Mouse (Mus musculus) ES-E14 (cell line): ENCODE data around the gene Podxl. TPM values are rescaled to one million over a fixed set of nuclear protein-coding genes. Genes with fewer than 3 reads are reported as not detected.

Source experiments
- DNase-seq: peaks from one replicate; pipeline ENCODE4 v3.0.0-alpha.2; 2013; ENCODE audit warnings: low read depth, low spot score
- H3K27ac ChIP-seq: 2 replicates; pipeline ENCODE4 v1.5.1; 2012; ENCODE audit warnings: low read depth, mild to moderate bottlenecking, low read length, moderate library complexity, mixed read lengths; ENCODE audit not compliant: poor library complexity, insufficient read depth, severe bottlenecking
- H3K36me3 ChIP-seq: 2 replicates; pipeline ENCODE4 v1.6.1; 2012; ENCODE audit warnings: mild to moderate bottlenecking, low read length, moderate library complexity, mixed read lengths; ENCODE audit not compliant: control insufficient read depth, poor library complexity, insufficient read depth, severe bottlenecking
- H3K4me1 ChIP-seq, 2 experiments: fragments of 150-350 bp in 1 of 2; sonication (generic) in 1 of 2; 2 replicates each; pipeline ENCODE4 v1.6.1; 2012; ENCODE audit warnings: low read length in 2 of 2, mild to moderate bottlenecking in 1 of 2, mixed read lengths in 1 of 2; ENCODE audit not compliant: control insufficient read depth in 2 of 2, insufficient read depth in 2 of 2, poor library complexity in 1 of 2
- H3K4me3 ChIP-seq, 2 experiments: fragments of 150-350 bp in 1 of 2; sonication (generic) in 1 of 2; 2 replicates each; pipeline ENCODE4 v1.5.1; 2012; ENCODE audit warnings: low read length in 2 of 2, low read depth in 1 of 2, mild to moderate bottlenecking in 1 of 2, mixed read lengths in 1 of 2; ENCODE audit not compliant: insufficient read depth in 1 of 2, poor library complexity in 1 of 2, severe bottlenecking in 1 of 2
- H3K9ac ChIP-seq: 2 replicates; pipeline ENCODE4 v1.6.1; 2012; ENCODE audit warnings: low read depth, mild to moderate bottlenecking, low read length, mixed read lengths; ENCODE audit not compliant: poor library complexity, insufficient read depth, severe bottlenecking
- H3K9me3 ChIP-seq: fragments of 150-350 bp; sonication (generic); 2 replicates; pipeline ENCODE4 v1.6.1; 2012; ENCODE audit warnings: low read depth, mild to moderate bottlenecking, low read length; ENCODE audit not compliant: control insufficient read depth, insufficient read depth
- CHD2 ChIP-seq: IDR thresholded peaks from 2 replicates; pipeline ENCODE4 v1.6.1; 2014; ENCODE audit warnings: mild to moderate bottlenecking, low read depth, low read length, inconsistent platforms
- HCFC1 ChIP-seq: IDR thresholded peaks from 2 replicates; pipeline ENCODE4 v1.6.1; 2012; ENCODE audit warnings: low read length, inconsistent platforms, borderline replicate concordance; ENCODE audit not compliant: insufficient read depth
- MAFK ChIP-seq: IDR thresholded peaks from 2 replicates; pipeline ENCODE4 v1.6.1; 2014; ENCODE audit warnings: mild to moderate bottlenecking, low read depth, low read length, inconsistent platforms; ENCODE audit not compliant: insufficient read depth
- ZC3H11A ChIP-seq: IDR thresholded peaks from 2 replicates; pipeline ENCODE4 v1.6.1; 2012; ENCODE audit warnings: low read depth, mild to moderate bottlenecking, inconsistent platforms, low read length, borderline replicate concordance
- ZNF384 ChIP-seq: IDR thresholded peaks from 2 replicates; pipeline ENCODE4 v1.6.1; 2012; ENCODE audit warnings: low read depth, low read length, inconsistent platforms
- in situ Hi-C, 2 experiments: fragments of 600-800 bp; cut with MboI; formaldehyde crosslinking; loops; one replicate each; pipeline ENCODE4 v1.15.1; 2025; ENCODE audit warnings: low sequenced_read_pairs in 2 of 2, inconsistent platforms in 1 of 2; ENCODE audit not compliant: unreplicated experiment in 2 of 2
- total RNA-seq: library from RNA; depleted of rRNA; stranded (reverse); fragments of 300-350 nt; gene quantifications from 2 replicates; pipeline ENCODE4 v1.2.3, GENCODE M21; 2012; rRNA removed

Gene Podxl
- total RNA-seq, 1 experiment, result 25.2 TPM

DNA sequence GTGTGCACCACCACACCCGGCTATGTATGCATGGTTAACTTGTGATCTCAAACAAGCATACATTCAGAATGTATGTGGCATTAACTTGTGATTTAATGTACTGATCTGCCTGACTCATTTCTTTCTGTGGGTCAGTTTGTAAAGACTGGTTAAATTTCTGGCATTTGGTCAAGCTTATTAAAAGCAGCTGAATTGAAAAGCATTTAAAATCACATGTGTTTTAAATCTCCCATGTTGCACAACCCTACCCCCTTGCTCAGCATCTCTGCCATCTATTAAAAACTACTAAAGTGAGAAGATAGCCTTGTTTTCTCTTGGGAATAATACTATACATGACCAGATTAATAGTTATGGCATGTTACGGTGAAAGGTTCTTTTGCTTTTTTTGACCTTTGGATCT, 77.2 kb downstream of the Podxl start:
- Histone ChIP-seq H3K4me3 (no peak overlapping the region), H3K9ac (no peak overlapping the region), H3K9me3 (no peaks in the 10 kb centered on the region), H3K4me1 (peaks cover 4 to 5% of the 10 kb centered on the region in 2 experiments; a peak in 2 of 4 replicates), H3K27ac (no peak overlapping the region), H3K36me3 (no peaks in the 10 kb centered on the region)
- in situ Hi-C loops, result no loop called here
- DNase-seq, result no peak
- no peak for TF ChIP-seq MAFK
- no peak for TF ChIP-seq CHD2
- TF ChIP-seq ZC3H11A, result no peak
- no peak for TF ChIP-seq ZNF384
- TF ChIP-seq HCFC1, result no peak

DNA sequence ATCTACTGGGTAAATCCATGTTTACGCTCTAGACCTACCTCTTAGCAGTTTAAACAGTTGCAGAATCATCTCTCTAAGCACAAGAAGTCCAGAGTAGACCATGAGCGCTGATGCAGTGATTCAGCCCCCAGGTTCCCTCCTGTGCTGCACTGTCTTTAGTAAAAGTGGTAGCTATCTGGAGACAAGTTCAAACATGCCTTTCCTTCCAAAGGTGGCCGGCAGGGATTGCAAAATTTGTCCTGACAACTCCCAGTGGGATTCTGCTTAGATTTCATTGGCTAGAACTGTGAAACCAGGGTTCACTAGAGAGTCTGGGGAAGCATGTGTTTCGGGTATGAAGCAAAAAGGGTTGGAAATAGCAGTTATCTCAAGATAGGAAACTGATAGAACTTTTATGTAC, 83.8 kb downstream of the Podxl start:
- H3K9me3 ChIP-seq, result no peaks in the 10 kb centered on the region
- peak overlapping the region; percentile 64; the same call in 1 of the 2 replicates for H3K27ac ChIP-seq
- no peak for DNase-seq
- in situ Hi-C loops, result no loop called here
- H3K4me1 ChIP-seq, result peaks cover 3 to 5% of the 10 kb centered on the region in 2 experiments; a peak in 2 of 4 replicates
- peaks cover 2% of the 10 kb centered on the region; the same call in 1 of the 2 replicates for H3K36me3 ChIP-seq
- no peak overlapping the region for H3K9ac ChIP-seq
- H3K4me3 ChIP-seq, result no peak overlapping the region; a peak in 1 of 4 replicates
- TF ChIP-seq ZC3H11A (no peak), CHD2 (no peak), ZNF384 (no peak), HCFC1 (no peak), MAFK (no peak)

GRCm38 (mm10) chr6:31478221-31478620, 85.6 kb downstream of the Podxl start:
- H3K4me3 ChIP-seq, result no peak overlapping the region
- H3K9ac ChIP-seq, result no peak overlapping the region
- DNase-seq, result no peak
- peaks cover 3 to 5% of the 10 kb centered on the region in 2 experiments; a peak in 2 of 4 replicates for H3K4me1 ChIP-seq
- no peak overlapping the region for H3K27ac ChIP-seq
- in situ Hi-C loops, result no loop called here
- H3K9me3 ChIP-seq, result no peaks in the 10 kb centered on the region
- no peak for TF ChIP-seq CHD2
- TF ChIP-seq MAFK, result no peak
- TF ChIP-seq ZC3H11A, result no peak
- no peak for TF ChIP-seq HCFC1
- no peak for TF ChIP-seq ZNF384
- peaks cover 2% of the 10 kb centered on the region; the same call in 1 of the 2 replicates for H3K36me3 ChIP-seq

Other genes with a start within 250 kb of the Podxl start
- 50.5 and 78.0 TPM in 2 replicates for gene Mkln1, start 165.2 kb downstream of the Podxl start, total RNA-seq